Mouse (Mus musculus): ENCODE results near the gene Endod1. TPM values are rescaled to one million over a fixed set of nuclear protein-coding genes. Genes with fewer than 3 reads are reported as not detected.

Gene Endod1
- polyA plus RNA-seq, 1 experiment from 2014 or later: 4.2 TPM

DNA sequence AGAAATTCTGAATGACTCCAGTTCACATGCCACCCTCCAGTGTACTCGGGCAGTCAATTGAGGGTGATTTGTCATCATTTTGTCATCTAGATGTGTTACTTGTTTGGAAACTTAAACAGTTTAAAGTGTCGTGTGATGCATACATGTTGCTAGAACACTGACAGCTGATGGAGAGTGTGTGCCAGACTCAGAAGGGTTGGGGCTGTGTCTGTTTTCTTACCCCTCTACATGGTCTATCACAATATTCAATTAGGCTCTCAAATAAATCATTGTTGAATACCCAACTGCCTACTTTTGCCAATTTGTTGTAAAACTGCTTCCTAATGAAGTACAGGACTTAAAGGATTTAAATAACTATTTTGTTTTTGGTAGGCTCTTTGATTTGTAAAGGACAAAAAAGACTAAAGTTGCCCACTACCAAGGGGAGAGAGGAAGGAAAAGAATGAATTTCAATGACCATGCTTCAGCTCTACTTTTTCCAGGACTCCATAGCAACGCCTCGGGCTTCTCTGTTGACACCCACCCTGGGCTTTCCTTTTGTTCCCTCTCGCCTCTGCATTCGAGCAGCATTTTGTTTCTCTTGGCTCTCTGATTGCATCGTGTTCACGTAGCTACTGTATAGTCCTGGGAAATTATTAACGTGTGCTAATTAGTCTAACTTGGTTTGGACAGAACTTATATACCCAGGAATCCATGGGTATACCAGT, 76.9 kb downstream of the Endod1 start:
- Histone ChIP-seq H3K9ac (no peak overlapping the region), H3K36me3 (ENCODE audit: poor library complexity, severe bottlenecking) (peaks cover 8% of the 10 kb centered on the region; the same call in 1 of the 2 replicates), H3K4me3 (no peak overlapping the region), H3K9me3 (replicated peaks) (no peaks in the 10 kb centered on the region), H3K27me3 (peaks cover 15% of the 10 kb centered on the region; the same call in 1 of the 2 replicates), H3K4me1 (peaks cover 19% of the 10 kb centered on the region), H3K27ac (no peak overlapping the region), H3K4me2 (peak overlapping the region; percentile 25; the same call in 1 of the 2 replicates)
- ATAC-seq: peak; percentile 92
- 10% methylated on average over 9 of the region's 9 CpGs for WGBS

Other genes starting within 250 kb of the Endod1 start
- 15.5 and 16.2 TPM in 2 replicates for gene Sesn3, start 106.4 kb downstream of the Endod1 start, polyA plus RNA-seq (2015; fragmentation: Nextera tagmentation; extraction: Ambion mirVana)
- 0.21 and 0.37 TPM in 2 replicates for gene Kdm4d, start 119.0 kb upstream of the Endod1 start, polyA plus RNA-seq (2015; fragmentation: Nextera tagmentation; extraction: Ambion mirVana)
- 186 and 204 TPM in 2 replicates for gene Cwc15, start 119.1 kb upstream of the Endod1 start, polyA plus RNA-seq (2015; fragmentation: Nextera tagmentation; extraction: Ambion mirVana)

Measured in forebrain, embryonic 13.5 days (tissue).